Mouse (Mus musculus): ENCODE measurements around the gene Spata3.

DNA sequence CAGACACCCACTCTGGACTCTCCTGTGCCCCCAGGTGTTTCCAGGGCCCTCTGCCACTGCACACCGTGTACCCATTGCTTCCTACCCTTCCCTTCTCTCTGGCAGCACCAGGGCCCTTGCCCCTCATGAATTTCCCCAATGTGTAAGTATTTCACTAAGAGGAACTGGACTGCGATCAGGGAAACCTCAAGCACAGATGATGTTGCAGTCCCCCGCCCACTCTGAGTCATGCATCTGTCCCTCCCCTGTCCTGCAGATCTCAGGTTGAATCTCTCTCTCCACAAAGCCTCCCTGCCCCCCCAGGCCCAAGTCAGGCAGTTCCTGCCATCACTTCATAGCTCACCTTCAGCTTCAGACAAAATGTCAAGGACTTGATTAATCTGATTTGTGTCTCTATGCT lies 38.9 kb upstream of the Spata3 start:
- TF ChIP-seq POLR2A (IDR thresholded peaks at IDR 0.05; ENCODE audit: borderline replicate concordance, control insufficient read depth, low read depth, low read length) (no peak), CTCF (IDR thresholded peaks at IDR 0.05; ENCODE audit: control insufficient read depth, insufficient read depth, low read length) (no peak)

All from bone marrow, adult 2 months (tissue).